Mouse (Mus musculus) CH12.LX (cell line): Measurements from ENCODE around the gene Rusc2.

ENCODE experiments used
- BHLHE40 ChIP-seq: IDR thresholded peaks from 2 replicates; pipeline ENCODE4 v1.6.1; 2011; ENCODE audit warnings: mild to moderate bottlenecking, low read depth, low read length, improper control_type of control experiment
- CHD2 ChIP-seq: IDR thresholded peaks from 2 replicates; pipeline ENCODE4 v1.6.1; 2011; ENCODE audit warnings: low read length, improper control_type of control experiment
- CTCF ChIP-seq, 2 experiments: IDR thresholded peaks in 1 of 2; conservative IDR thresholded peaks in 1 of 2; 2 replicates each; pipeline ENCODE4 v1.5.1; 2011 to 2012; ENCODE audit warnings: low read depth in 2 of 2, low read length in 2 of 2, improper control_type of control experiment in 1 of 2, inconsistent platforms in 1 of 2, mild to moderate bottlenecking in 1 of 2, moderate library complexity in 1 of 2
- E2F4 ChIP-seq: IDR thresholded peaks from 2 replicates; pipeline ENCODE4 v1.6.1; 2011; ENCODE audit warnings: low read depth, low read length, improper control_type of control experiment; ENCODE audit not compliant: insufficient replicate concordance
- ELF1 ChIP-seq: IDR thresholded peaks from 2 replicates; pipeline ENCODE4 v1.6.1; 2014; ENCODE audit warnings: low read depth, mild to moderate bottlenecking, inconsistent platforms, low read length, improper control_type of control experiment
- POLR2A ChIP-seq: IDR thresholded peaks from 2 replicates; pipeline ENCODE4 v1.6.1; 2011; ENCODE audit warnings: low read depth, mild to moderate bottlenecking, improper control_type of control experiment, low read length
- RCOR1 ChIP-seq: conservative IDR thresholded peaks from 2 replicates; pipeline ENCODE4 v1.6.1; 2012; ENCODE audit warnings: low read depth, mild to moderate bottlenecking, inconsistent platforms, low read length, improper control_type of control experiment

- no peak for TF ChIP-seq CHD2
- no peak for TF ChIP-seq BHLHE40
- no peak for TF ChIP-seq POLR2A
- TF ChIP-seq CTCF (conservative IDR thresholded peaks at IDR 0.05 in 1 of 2, IDR thresholded peaks at IDR 0.05 in 1 of 2; ENCODE audit: low read depth in 2 of 2, low read length in 2 of 2): no peak
- no peak for TF ChIP-seq ELF1
- no peak for TF ChIP-seq RCOR1
- no peak for TF ChIP-seq E2F4
These were observed 39.3 kb upstream of the Rusc2 start for GRCm38 (mm10) chr4:43342443-43342842.
